ENCODE assay signal across 19 mouse cellular contexts in genomic region chrX:20872928-20873500, GRCm38 (mm10). TPM values are rescaled to one million over a fixed set of nuclear protein-coding genes. Genes with fewer than 3 reads are reported as not detected.
DNase-seq lines count a peak whose midpoint lies in the region; TF ChIP-seq lines count a peak whose summit lies in the region.
"Had no signal": no experiment of that assay in that cellular context is flagged by ENCODE, and none has a peak within 500 bp of the region (broad histone marks: within the 10 kb centered on the region; RNA-seq: fewer than 3 reads in every experiment).

No protein-coding gene starts in this region.

- intact Hi-C loops in left cerebral cortex, postnatal 14 days (cut with DNase I) = no loop called here
- intact Hi-C loops in heart, postnatal 10 days (cut with DNase I) = no loop called here

- H3K4me1 ChIP-seq in ES-E14 (ENCODE audit: control insufficient read depth in 2 of 2, insufficient read depth in 2 of 2, low read length in 2 of 2, poor library complexity in 1 of 2) = peaks cover 5 to 6% of the 10 kb centered on the region in 2 experiments; a peak in 3 of 4 replicates
- H3K4me1 ChIP-seq: heart, embryonic 10.5 days; midbrain, embryonic 13.5 days had no signal

- H3K27ac ChIP-seq in ES-E14 (ENCODE audit: insufficient read depth, low read depth, low read length, poor library complexity, severe bottlenecking) = peak overlapping the region; percentile 78; the same call in 1 of the 2 replicates
- H3K27ac ChIP-seq: heart, embryonic 10.5 days; liver, embryonic 14.5 days; midbrain, embryonic 13.5 days had no signal

- H3K9ac ChIP-seq in ES-E14 (ENCODE audit: insufficient read depth, low read depth, low read length, poor library complexity, severe bottlenecking) = no peak overlapping the region; the same call in 1 of the 2 replicates
- H3K9ac ChIP-seq: forebrain, postnatal 0 days; liver, embryonic 14.5 days; midbrain, embryonic 13.5 days had no signal

- no peaks in the 10 kb centered on the region for H3K36me3 ChIP-seq in ES-E14 (ENCODE audit: control insufficient read depth, insufficient read depth, low read length, poor library complexity, severe bottlenecking)
- H3K36me3 ChIP-seq: heart, embryonic 10.5 days; midbrain, embryonic 13.5 days had no signal

- DNase-seq in layer of hippocampus, adult 9-11 months = peak; percentile 31
- no peak for DNase-seq in layer of hippocampus, adult 8-10 months (ENCODE audit: low spot score in 2 of 2)
- peak; percentile 71 for DNase-seq in ES-E14 (ENCODE audit: low read depth, low spot score)
- peak; percentile 55 for DNase-seq in brain, adult 2 months (ENCODE audit: low read depth, low spot score)
- peak; percentile 14 for DNase-seq in forelimb bud, embryonic 11.5 days (ENCODE audit: low read depth, low spot score)
- no peak for DNase-seq in spleen, postnatal 10 days (ENCODE audit: low spot score in 2 of 2)
- DNase-seq in left cerebral cortex, postnatal 14 days (ENCODE audit: low spot score in 2 of 2) = no peak
- DNase-seq in heart, postnatal 10 days = no peak
- DNase-seq: adrenal gland, postnatal 36 days; cerebellum, postnatal 14 days; forebrain, postnatal 0 days; gastrocnemius, postnatal 14 days; heart, postnatal 4 days; kidney, adult 8-10 months; lung, postnatal 10 days; right cerebral cortex, postnatal 14 days had no signal

- peak overlapping the region in 1 of 2 experiments; percentile 30; a peak in 1 of 4 replicates for H3K4me3 ChIP-seq in ES-E14 (ENCODE audit: insufficient read depth in 1 of 2, low read depth in 1 of 2, low read length in 2 of 2, poor library complexity in 1 of 2, severe bottlenecking in 1 of 2)
- H3K4me3 ChIP-seq: heart, embryonic 10.5 days; midbrain, embryonic 13.5 days had no signal

- in situ Hi-C loops in ES-E14 (cut with MboI; ENCODE audit: low sequenced_read_pairs in 2 of 2, unreplicated experiment in 2 of 2) = no loop called here

- no peaks in the 10 kb centered on the region for H3K9me3 ChIP-seq in ES-E14 (ENCODE audit: control insufficient read depth, insufficient read depth, low read depth, low read length)
- H3K9me3 ChIP-seq: heart, embryonic 10.5 days; midbrain, embryonic 13.5 days had no signal

TF ChIP-seq in ES-E14, 5 proteins besides CTCF, POLR2A, EP300 and RAD21:
- TF ChIP-seq HCFC1 (IDR thresholded peaks at IDR 0.05; ENCODE audit: borderline replicate concordance, insufficient read depth, low read length) (no peak), MAFK (IDR thresholded peaks at IDR 0.05; ENCODE audit: insufficient read depth, low read depth, low read length) (no peak), CHD2 (IDR thresholded peaks at IDR 0.05; ENCODE audit: low read depth, low read length) (no peak), ZC3H11A (IDR thresholded peaks at IDR 0.05; ENCODE audit: borderline replicate concordance, low read depth, low read length) (no peak), ZNF384 (IDR thresholded peaks at IDR 0.05; ENCODE audit: low read depth, low read length) (no peak)

RNA-seq across cellular contexts. Expression of gene Timp1, which starts 3.0 kb away (rescaled TPM):
- total RNA-seq in layer of hippocampus, adult 8-10 months (2022) = 1 to 10 TPM in 2 of 4 experiments, under 1 TPM in 1, not detected in 1; 0.55 to 3.2 (median 1.7) TPM
- 88.4 and 130 TPM in 2 replicates for total RNA-seq in ES-E14 (2012; rRNA removed)
- 1 to 10 TPM in 1 of 2 experiments, not detected in 1; 1.2 TPM for total RNA-seq in left cerebral cortex, postnatal 14 days (2021)
- 10 to 100 TPM; 15.4 to 16.4 TPM for total RNA-seq in heart, postnatal 10 days (2021)

RNA-seq across cellular contexts. Expression of gene Syn1, which starts 47.8 kb away (rescaled TPM):
- 100 to 1,000 TPM; 376 to 409 (median 395) TPM for total RNA-seq in layer of hippocampus, adult 8-10 months (2022)
- total RNA-seq in ES-E14 (2012; rRNA removed) = 1.6 and 1.7 TPM in 2 replicates
- 100 to 1,000 TPM; 579 to 600 TPM for total RNA-seq in left cerebral cortex, postnatal 14 days (2021)
- total RNA-seq in heart, postnatal 10 days (2021) = under 1 TPM; 0.36 to 0.40 TPM

RNA-seq across cellular contexts. Expression of gene Cfp, which starts 58.3 kb away (rescaled TPM):
- total RNA-seq in layer of hippocampus, adult 8-10 months (2022) = 10 to 100 TPM; 12.9 to 22.7 (median 15.9) TPM
- total RNA-seq in ES-E14 (2012; rRNA removed) = 4.4 and 9.6 TPM in 2 replicates
- total RNA-seq in left cerebral cortex, postnatal 14 days (2021) = 10 to 100 TPM in 1 of 2 experiments, 1 to 10 TPM in 1; 8.1 to 14.5 TPM
- 1 to 10 TPM; 5.7 to 7.3 TPM for total RNA-seq in heart, postnatal 10 days (2021)

Comparison
In these comparisons a context has a peak if more than half of its experiments do, and no peak if none do; other contexts are left out.
1. DNase-seq: peak in layer of hippocampus, adult 9-11 months (single experiment), ES-E14 (single experiment), brain, adult 2 months (single experiment) and forelimb bud, embryonic 11.5 days (single experiment); none in layer of hippocampus, adult 8-10 months (0 of 2), spleen, postnatal 10 days (0 of 2), left cerebral cortex, postnatal 14 days (0 of 2) and heart, postnatal 10 days (0 of 2).
2. RNA of gene Syn1, which starts 47.8 kb away (total RNA-seq): 579 to 600 TPM in left cerebral cortex, postnatal 14 days and 376 to 409 TPM in layer of hippocampus, adult 8-10 months; 1.6 to 1.7 TPM in ES-E14 and 0.36 to 0.40 TPM in heart, postnatal 10 days; every median in the first group is over 100 times any median in the second.